In genomic region chr7:43789295-43789694, GRCm38 (mm10) we compare ENCODE assay signal across 34 mouse cellular contexts. TPM values are rescaled to one million over a fixed set of nuclear protein-coding genes. Genes with fewer than 3 reads are reported as not detected.
A peak's percentile ranks its signal among the peaks of the same experiment; 100 is the strongest.
DNase-seq lines count a peak whose midpoint lies in the region; ATAC-seq and TF ChIP-seq lines count a peak whose summit lies in the region.
"Had no signal": no experiment of that assay in that cellular context is flagged by ENCODE, and none has a peak within 500 bp of the region (broad histone marks: within the 10 kb centered on the region; RNA-seq: fewer than 3 reads in every experiment).

No protein-coding gene starts in this region.

- TF ChIP-seq CTCF in heart, adult 2 months (IDR thresholded peaks at IDR 0.05) = peak; percentile 52
- peak; percentile 49 for TF ChIP-seq CTCF in left cerebral cortex, adult 2 months (IDR thresholded peaks at IDR 0.05)
- TF ChIP-seq CTCF in embryonic fibroblast, embryonic 13.5 days (IDR thresholded peaks at IDR 0.05; ENCODE audit: borderline replicate concordance, insufficient read depth, low read length) = no peak

- no peaks in the 10 kb centered on the region for H3K27me3 ChIP-seq in heart, adult 2 months (ENCODE audit: control insufficient read depth, insufficient read depth, low read length)
- 0 out of 2 replicates have a peak, but pooled peaks cover 3% of the 10 kb centered on the region for H3K27me3 ChIP-seq in neural tube, embryonic 15.5 days (replicated peaks)
- H3K27me3 ChIP-seq: embryonic facial prominence, embryonic 13.5 days; limb, embryonic 15.5 days; liver, embryonic 15.5 days had no signal

- no peaks in the 10 kb centered on the region for H3K4me1 ChIP-seq in heart, adult 2 months (ENCODE audit: control insufficient read depth, insufficient read depth, low read length)
- H3K4me1 ChIP-seq in embryonic fibroblast, embryonic 13.5 days (ENCODE audit: control insufficient read depth, insufficient read depth, low read length) = peaks cover 4% of the 10 kb centered on the region
- no peaks in the 10 kb centered on the region for H3K4me1 ChIP-seq in neural tube, embryonic 15.5 days
- H3K4me1 ChIP-seq: embryonic facial prominence, embryonic 13.5 days; heart, embryonic 12.5 days; hindbrain, embryonic 13.5 days; limb, embryonic 15.5 days; liver, embryonic 15.5 days; midbrain, embryonic 12.5 days; neural tube, embryonic 13.5 days had no signal

- TF ChIP-seq EP300 in heart, adult 2 months (IDR thresholded peaks at IDR 0.05; ENCODE audit: insufficient read depth, low read depth, low read length) = no peak

- no peak for ATAC-seq in neural tube, embryonic 15.5 days (ENCODE audit: low FRiP score)
- ATAC-seq: forebrain, embryonic 14.5 days; inflammation-experienced regulatory T-cells, adult 6 months had no signal

- H3K9ac ChIP-seq in heart, adult 2 months (ENCODE audit: low read depth, low read length) = no peak overlapping the region
- H3K9ac ChIP-seq in neural tube, embryonic 15.5 days (replicated peaks) = no peak overlapping the region
- H3K9ac ChIP-seq: embryonic facial prominence, embryonic 13.5 days; heart, embryonic 12.5 days; hindbrain, embryonic 13.5 days; limb, embryonic 15.5 days; liver, embryonic 15.5 days; midbrain, embryonic 12.5 days; neural tube, embryonic 13.5 days had no signal

- WGBS in heart, adult 2 months = 65% methylated on average over 2 of the region's 2 CpGs
- WGBS in neural tube, embryonic 15.5 days = 83% methylated on average over 2 of the region's 2 CpGs

- no peak for TF ChIP-seq POLR2A in heart, adult 2 months (IDR thresholded peaks at IDR 0.05; ENCODE audit: insufficient read depth, low read depth, low read length)
- TF ChIP-seq POLR2A in embryonic fibroblast, embryonic 13.5 days (IDR thresholded peaks at IDR 0.05; ENCODE audit: low read depth, low read length) = no peak

- no peaks in the 10 kb centered on the region for H3K36me3 ChIP-seq in heart, adult 2 months (ENCODE audit: control insufficient read depth, insufficient read depth, low read length)
- H3K36me3 ChIP-seq in neural tube, embryonic 15.5 days = no peaks in the 10 kb centered on the region
- H3K36me3 ChIP-seq: embryonic facial prominence, embryonic 13.5 days; heart, embryonic 12.5 days; hindbrain, embryonic 13.5 days; limb, embryonic 15.5 days; liver, embryonic 15.5 days; midbrain, embryonic 12.5 days; neural tube, embryonic 13.5 days had no signal

- H3K9me3 ChIP-seq in neural tube, embryonic 15.5 days (replicated peaks) = no peaks in the 10 kb centered on the region
- H3K9me3 ChIP-seq: embryonic facial prominence, embryonic 13.5 days; heart, embryonic 12.5 days; hindbrain, embryonic 13.5 days; limb, embryonic 15.5 days; liver, embryonic 15.5 days; midbrain, embryonic 12.5 days; neural tube, embryonic 13.5 days had no signal

- intact Hi-C loops in heart, adult 2 months (cut with DNase I) = loop anchor here (10.0 kb wide), 1 partner anchor 214 kb away; the partner anchor contains the start of gene Zfp719
- intact Hi-C loops in left cerebral cortex, adult 2 months (cut with DNase I) = loop anchor here (5.0 kb wide), 1 partner anchor 103 kb away; no protein-coding TSS in a partner anchor

- H3K4me3 ChIP-seq in heart, adult 2 months = no peak overlapping the region
- H3K4me3 ChIP-seq in left cerebral cortex, adult 2 months = no peak overlapping the region
- H3K4me3 ChIP-seq in embryonic fibroblast, embryonic 13.5 days (ENCODE audit: insufficient read depth, low read length) = no peak overlapping the region
- H3K4me3 ChIP-seq in neural tube, embryonic 15.5 days (replicated peaks) = no peak overlapping the region
- H3K4me3 ChIP-seq: embryonic facial prominence, embryonic 13.5 days; heart, embryonic 12.5 days; hindbrain, embryonic 13.5 days; limb, embryonic 15.5 days; liver, embryonic 15.5 days; midbrain, embryonic 12.5 days; neural tube, embryonic 13.5 days had no signal

- H3K79me2 ChIP-seq in heart, adult 2 months (replicated peaks; ENCODE audit: control insufficient read depth, insufficient read depth, low read length) = no peaks in the 10 kb centered on the region

- no peak overlapping the region for H3K4me2 ChIP-seq in neural tube, embryonic 15.5 days
- H3K4me2 ChIP-seq: embryonic facial prominence, embryonic 13.5 days; heart, embryonic 12.5 days; hindbrain, embryonic 13.5 days; limb, embryonic 15.5 days; liver, embryonic 15.5 days; midbrain, embryonic 12.5 days; neural tube, embryonic 13.5 days had no signal

- H3K27ac ChIP-seq in heart, adult 2 months = no peak overlapping the region
- no peak overlapping the region for H3K27ac ChIP-seq in left cerebral cortex, adult 2 months
- peak overlapping the region; percentile 80 for H3K27ac ChIP-seq in embryonic fibroblast, embryonic 13.5 days (ENCODE audit: insufficient read depth, low read length)
- no peak overlapping the region for H3K27ac ChIP-seq in neural tube, embryonic 15.5 days (replicated peaks)
- H3K27ac ChIP-seq: embryonic facial prominence, embryonic 13.5 days; hindbrain, embryonic 13.5 days; limb, embryonic 15.5 days; liver, embryonic 15.5 days; midbrain, embryonic 12.5 days; neural tube, embryonic 13.5 days had no signal

- DNase-seq in heart, adult 2 months = no peak
- no peak for DNase-seq in heart, postnatal 4 days
- no peak for DNase-seq in left cerebral cortex, adult 2 months (ENCODE audit: extremely low spot score in 1 of 2, low spot score in 2 of 2)
- DNase-seq in left cerebral cortex, adult 8-10 months (ENCODE audit: low spot score in 2 of 2) = no peak
- DNase-seq in 416B (ENCODE audit: low read depth) = peak; percentile 5
- DNase-seq: adrenal gland, postnatal 10 days; B cell, adult 2 months; cerebellum, adult 8-10 months; cerebellum, postnatal 36 days; embryo, embryonic 11 days; gastrocnemius, postnatal 10 days; heart, postnatal 14 days; kidney, adult 8-10 months; kidney, postnatal 25 days; right cerebral cortex, adult 18-20 months; right cerebral cortex, postnatal 4 days; thymus, postnatal 25 days had no signal

RNA-seq across cellular contexts. Expression of gene Klk9, which starts 2.4 kb away (rescaled TPM):
- total RNA-seq in heart, adult 2 months (2021) = not detected
- 0.12 TPM in 2 replicates for polyA plus RNA-seq in heart, adult 2 months (2012; rRNA removed)
- total RNA-seq in heart, postnatal 4 days (2021) = not detected
- total RNA-seq in left cerebral cortex, adult 2 months (2021) = not detected
- total RNA-seq in left cerebral cortex, adult 8-10 months (2022) = not detected
- not detected in 2 replicates for polyA plus RNA-seq in embryonic fibroblast, embryonic 13.5 days (2011; ENCODE audit: insufficient read length, low read depth, missing spikeins)
- 0.23 TPM in 1 of 2 replicates, not detected in the other for polyA plus RNA-seq in neural tube, embryonic 15.5 days (2015; fragmentation: Nextera tagmentation; extraction: Ambion mirVana)
- total RNA-seq: adrenal gland, postnatal 10 days; gastrocnemius, postnatal 10 days; granulocyte monocyte progenitor cell, adult 5-6 weeks; heart, postnatal 14 days; left cerebral cortex, postnatal 36 days; megakaryocyte, adult 5-6 weeks had no signal
- polyA plus RNA-seq: forebrain, embryonic 14.5 days; frontal cortex, adult 2 months; heart, embryonic 12.5 days; inflammation-experienced regulatory T-cells, adult 6 months; liver, embryonic 15.5 days; midbrain, embryonic 12.5 days; neural tube, embryonic 13.5 days; stomach, embryonic 14.5 days had no signal

RNA-seq across cellular contexts. Expression of gene Klk8, which starts 8.1 kb away (rescaled TPM):
- 10 to 100 TPM; 10.6 TPM for total RNA-seq in heart, adult 2 months (2021)
- 8.5 and 9.0 TPM in 2 replicates for polyA plus RNA-seq in heart, adult 2 months (2012; rRNA removed)
- total RNA-seq in heart, postnatal 4 days (2021) = 10 to 100 TPM; 10.6 to 17.4 TPM
- 1 to 10 TPM; 2.3 to 3.7 TPM for total RNA-seq in left cerebral cortex, adult 2 months (2021)
- total RNA-seq in left cerebral cortex, adult 8-10 months (2022) = 1 to 10 TPM; 5.2 to 7.4 (median 6.5) TPM
- 6.2 and 12.8 TPM in 2 replicates for polyA plus RNA-seq in embryonic fibroblast, embryonic 13.5 days (2011; ENCODE audit: insufficient read length, low read depth, missing spikeins)
- 12.6 and 15.5 TPM in 2 replicates for polyA plus RNA-seq in neural tube, embryonic 15.5 days (2015; fragmentation: Nextera tagmentation; extraction: Ambion mirVana)

RNA-seq across cellular contexts. Expression of gene Klk10, which starts 8.5 kb away (rescaled TPM):
- under 1 TPM; 0.27 to 0.65 TPM for total RNA-seq in heart, adult 2 months (2021)
- 0.70 and 1.8 TPM in 2 replicates for polyA plus RNA-seq in heart, adult 2 months (2012; rRNA removed)
- total RNA-seq in heart, postnatal 4 days (2021) = not detected
- total RNA-seq in left cerebral cortex, adult 2 months (2021) = not detected
- total RNA-seq in left cerebral cortex, adult 8-10 months (2022) = not detected
- polyA plus RNA-seq in embryonic fibroblast, embryonic 13.5 days (2011; ENCODE audit: insufficient read length, low read depth, missing spikeins) = 0.63 and 1.8 TPM in 2 replicates
- 0.10 and 0.51 TPM in 2 replicates for polyA plus RNA-seq in neural tube, embryonic 15.5 days (2015; fragmentation: Nextera tagmentation; extraction: Ambion mirVana)
- total RNA-seq: granulocyte monocyte progenitor cell, adult 5-6 weeks; left cerebral cortex, postnatal 36 days; megakaryocyte, adult 5-6 weeks had no signal
- polyA plus RNA-seq: heart, embryonic 12.5 days; hindbrain, embryonic 13.5 days; neural tube, embryonic 13.5 days had no signal

RNA-seq across cellular contexts. Expression of gene Klk11, which starts 14.9 kb away (rescaled TPM):
- under 1 TPM; 0.25 to 0.44 TPM for total RNA-seq in heart, adult 2 months (2021)
- polyA plus RNA-seq in heart, adult 2 months (2012; rRNA removed) = 0.20 and 0.78 TPM in 2 replicates
- total RNA-seq in heart, postnatal 4 days (2021) = not detected
- total RNA-seq in left cerebral cortex, adult 2 months (2021) = not detected
- not detected for total RNA-seq in left cerebral cortex, adult 8-10 months (2022)
- not detected in 2 replicates for polyA plus RNA-seq in embryonic fibroblast, embryonic 13.5 days (2011; ENCODE audit: insufficient read length, low read depth, missing spikeins)
- 0.33 TPM in 1 of 2 replicates, not detected in the other for polyA plus RNA-seq in neural tube, embryonic 15.5 days (2015; fragmentation: Nextera tagmentation; extraction: Ambion mirVana)
- total RNA-seq: gastrocnemius, postnatal 10 days; granulocyte monocyte progenitor cell, adult 5-6 weeks; layer of hippocampus, adult 8-10 months; left cerebral cortex, postnatal 36 days; megakaryocyte, adult 5-6 weeks had no signal
- polyA plus RNA-seq: forebrain, embryonic 14.5 days; frontal cortex, adult 2 months; heart, embryonic 12.5 days; hindbrain, embryonic 13.5 days; liver, embryonic 15.5 days; midbrain, embryonic 12.5 days; neural tube, embryonic 13.5 days had no signal

RNA-seq across cellular contexts. Expression of gene Klk12, which starts 20.6 kb away (rescaled TPM):
- not detected for total RNA-seq in heart, adult 2 months (2021)
- polyA plus RNA-seq in heart, adult 2 months (2012; rRNA removed) = not detected in 2 replicates
- not detected for total RNA-seq in heart, postnatal 4 days (2021)
- not detected for total RNA-seq in left cerebral cortex, adult 2 months (2021)
- total RNA-seq in left cerebral cortex, adult 8-10 months (2022) = not detected
- polyA plus RNA-seq in embryonic fibroblast, embryonic 13.5 days (2011; ENCODE audit: insufficient read length, low read depth, missing spikeins) = not detected in 2 replicates
- polyA plus RNA-seq in neural tube, embryonic 15.5 days (2015; fragmentation: Nextera tagmentation; extraction: Ambion mirVana) = not detected in 2 replicates
- total RNA-seq: adrenal gland, postnatal 10 days; gastrocnemius, postnatal 10 days; granulocyte monocyte progenitor cell, adult 5-6 weeks; heart, postnatal 14 days; layer of hippocampus, adult 8-10 months; left cerebral cortex, postnatal 36 days; megakaryocyte, adult 5-6 weeks had no signal
- polyA plus RNA-seq: frontal cortex, adult 2 months; heart, embryonic 12.5 days; hindbrain, embryonic 13.5 days; inflammation-experienced regulatory T-cells, adult 6 months; liver, embryonic 15.5 days; midbrain, embryonic 12.5 days; neural tube, embryonic 13.5 days had no signal
